Mouse (Mus musculus) forebrain, embryonic 13.5 days (tissue): ENCODE measurements around the gene Cideb. TPM values are rescaled to one million over a fixed set of nuclear protein-coding genes. Genes with fewer than 3 reads are reported as not detected.

ENCODE experiments used
- ATAC-seq: fragments of 200-750 bp; cut with Nextera tagmentation; 2 replicates; pipeline ENCODE4 v1.8.0; 2017
- H3K27ac ChIP-seq: fragments of 300-500 bp; sonication (generic); 2 replicates; pipeline ENCODE4 v1.5.1; 2015; ENCODE audit warnings: inconsistent platforms, mild to moderate bottlenecking, moderate library complexity
- H3K27me3 ChIP-seq: fragments of 300-500 bp; sonication (generic); 2 replicates; pipeline ENCODE4 v1.6.1; 2015; ENCODE audit warnings: mild to moderate bottlenecking, inconsistent platforms
- H3K36me3 ChIP-seq: fragments of 300-500 bp; sonication (generic); 2 replicates; pipeline ENCODE4 v1.6.1; 2015; ENCODE audit warnings: mild to moderate bottlenecking, inconsistent platforms; ENCODE audit not compliant: poor library complexity, severe bottlenecking
- H3K4me1 ChIP-seq: fragments of 300-500 bp; sonication (generic); 2 replicates; pipeline ENCODE4 v1.6.1; 2015; ENCODE audit warnings: inconsistent platforms
- H3K4me2 ChIP-seq: fragments of 300-500 bp; sonication (generic); 2 replicates; pipeline ENCODE4 v1.6.1; 2015; ENCODE audit warnings: inconsistent platforms, mild to moderate bottlenecking, moderate library complexity
- H3K4me3 ChIP-seq: fragments of 300-500 bp; sonication (generic); 2 replicates; pipeline ENCODE4 v1.5.1; 2015; ENCODE audit warnings: mild to moderate bottlenecking, inconsistent platforms
- H3K9ac ChIP-seq: fragments of 300-500 bp; sonication (generic); 2 replicates; pipeline ENCODE4 v1.6.1; 2015; ENCODE audit warnings: mild to moderate bottlenecking, inconsistent platforms
- H3K9me3 ChIP-seq: fragments of 300-500 bp; sonication (generic); replicated peaks from 2 replicates; pipeline ENCODE4 v1.6.1; 2016; ENCODE audit warnings: inconsistent platforms
- WGBS: fragments of 180-500 bp; shearing (Covaris S2); methylation state at CpG from one replicate; pipeline ENCODE4 v1.1.7; 2015; 5-methylcytosine and 5-hydroxymethylcytosine counted together
- polyA plus RNA-seq: library from polyadenylated mRNA; unstranded; fragments of >200 nt; fragmentation: Nextera tagmentation; extraction: Ambion mirVana; gene quantifications from 2 replicates; pipeline ENCODE4 v1.2.1, GENCODE M21; 2015

Cideb gene
- polyA plus RNA-seq, 1 experiment from 2014 or later: 0.23 TPM

- no peak for ATAC-seq
- WGBS: 68% methylated on average over 7 of the region's 7 CpGs
- no peak overlapping the region for H3K4me3 ChIP-seq
- H3K4me1 ChIP-seq: no peaks in the 10 kb centered on the region
- H3K36me3 ChIP-seq: peaks cover 16% of the 10 kb centered on the region
- no peak overlapping the region for H3K27ac ChIP-seq
- H3K4me2 ChIP-seq: no peak overlapping the region
- H3K27me3 ChIP-seq: no peaks in the 10 kb centered on the region
- H3K9me3 ChIP-seq: no peaks in the 10 kb centered on the region
- H3K9ac ChIP-seq: no peak overlapping the region
Observed at GRCm38 (mm10) chr14:55734869-55735268, 23.4 kb downstream of the Cideb start.

- Histone ChIP-seq H3K4me1 (no peaks in the 10 kb centered on the region), H3K27ac (no peak overlapping the region), H3K9me3 (no peaks in the 10 kb centered on the region), H3K27me3 (no peaks in the 10 kb centered on the region), H3K36me3 (peaks cover 6% of the 10 kb centered on the region), H3K9ac (no peak overlapping the region), H3K4me2 (no peak overlapping the region), H3K4me3 (no peak overlapping the region)
- no peak for ATAC-seq
- WGBS: 80% methylated on average over 10 of the region's 10 CpGs
Observed at GRCm38 (mm10) chr14:55733889-55734288, 24.4 kb downstream of the Cideb start.

- WGBS: 80% methylated on average over 7 of the region's 7 CpGs
- H3K9ac ChIP-seq: no peak overlapping the region
- peak; percentile 24; the same call in 1 of the 2 replicates for ATAC-seq
- H3K27ac ChIP-seq: no peak overlapping the region
- H3K4me1 ChIP-seq: no peaks in the 10 kb centered on the region
- H3K4me3 ChIP-seq: no peak overlapping the region
- no peak overlapping the region for H3K4me2 ChIP-seq
- no peaks in the 10 kb centered on the region for H3K27me3 ChIP-seq
- H3K36me3 ChIP-seq: no peaks in the 10 kb centered on the region
- no peaks in the 10 kb centered on the region for H3K9me3 ChIP-seq
Observed at GRCm38 (mm10) chr14:55730531-55731032, 27.7 kb downstream of the Cideb start.

GRCm38 (mm10) chr14:55730116-55730515, 28.1 kb downstream of the Cideb start:
- no peak for ATAC-seq
- WGBS: 72% methylated on average over 7 of the region's 7 CpGs
- Histone ChIP-seq H3K4me1 (no peaks in the 10 kb centered on the region), H3K4me2 (no peak overlapping the region), H3K36me3 (no peaks in the 10 kb centered on the region), H3K27me3 (no peaks in the 10 kb centered on the region), H3K9ac (no peak overlapping the region), H3K9me3 (no peaks in the 10 kb centered on the region), H3K4me3 (no peak overlapping the region), H3K27ac (no peak overlapping the region)

GRCm38 (mm10) chr14:55727889-55728685, 30.2 kb downstream of the Cideb start:
- Histone ChIP-seq H3K27me3 (no peaks in the 10 kb centered on the region), H3K4me1 (no peaks in the 10 kb centered on the region), H3K9me3 (no peaks in the 10 kb centered on the region), H3K36me3 (no peaks in the 10 kb centered on the region), H3K9ac (no peak overlapping the region), H3K4me3 (no peak overlapping the region), H3K4me2 (no peak overlapping the region), H3K27ac (no peak overlapping the region)
- WGBS: 72% methylated on average over 8 of the region's 8 CpGs
- ATAC-seq: no peak

GRCm38 (mm10) chr14:55726261-55726660, 32.0 kb downstream of the Cideb start:
- no peaks in the 10 kb centered on the region for H3K27me3 ChIP-seq
- no peak overlapping the region for H3K4me3 ChIP-seq
- H3K4me1 ChIP-seq: peaks cover 4% of the 10 kb centered on the region; the same call in 1 of the 2 replicates
- no peak overlapping the region for H3K9ac ChIP-seq
- H3K27ac ChIP-seq: no peak overlapping the region
- H3K4me2 ChIP-seq: no peak overlapping the region
- no peaks in the 10 kb centered on the region for H3K9me3 ChIP-seq
- no peak for ATAC-seq
- H3K36me3 ChIP-seq: no peaks in the 10 kb centered on the region

GRCm38 (mm10) chr14:55724411-55724871, 33.8 kb downstream of the Cideb start:
- Histone ChIP-seq H3K36me3 (peaks cover 7% of the 10 kb centered on the region; the same call in 1 of the 2 replicates), H3K9ac (no peak overlapping the region), H3K4me3 (no peak overlapping the region), H3K9me3 (no peaks in the 10 kb centered on the region), H3K27me3 (no peaks in the 10 kb centered on the region), H3K4me2 (no peak overlapping the region), H3K27ac (no peak overlapping the region), H3K4me1 (peaks cover 12% of the 10 kb centered on the region; the same call in 1 of the 2 replicates)
- no peak for ATAC-seq
- WGBS: 66% methylated on average over 8 of the region's 8 CpGs

GRCm38 (mm10) chr14:55723433-55723832, 34.8 kb downstream of the Cideb start:
- no peak overlapping the region for H3K4me2 ChIP-seq
- peaks cover 15% of the 10 kb centered on the region for H3K36me3 ChIP-seq
- H3K4me1 ChIP-seq: peaks cover 12% of the 10 kb centered on the region; the same call in 1 of the 2 replicates
- WGBS: 95% methylated on average over 7 of the region's 7 CpGs
- no peak overlapping the region for H3K9ac ChIP-seq
- H3K27me3 ChIP-seq: no peaks in the 10 kb centered on the region
- H3K4me3 ChIP-seq: no peak overlapping the region
- no peak overlapping the region for H3K27ac ChIP-seq
- no peaks in the 10 kb centered on the region for H3K9me3 ChIP-seq
- no peak for ATAC-seq

GRCm38 (mm10) chr14:55722438-55722945, 35.8 kb downstream of the Cideb start:
- Histone ChIP-seq H3K4me3 (peak overlapping the region; percentile 81), H3K27ac (peak overlapping the region; percentile 82; the same call in 1 of the 2 replicates), H3K4me1 (peaks cover 12% of the 10 kb centered on the region; the same call in 1 of the 2 replicates), H3K4me2 (peak overlapping the region; percentile 72), H3K9me3 (no peaks in the 10 kb centered on the region), H3K9ac (peak overlapping the region; percentile 78), H3K36me3 (peaks cover 22% of the 10 kb centered on the region), H3K27me3 (no peaks in the 10 kb centered on the region)
- no peak for ATAC-seq
- 47% methylated on average over 8 of the region's 8 CpGs for WGBS

- Histone ChIP-seq H3K27me3 (no peaks in the 10 kb centered on the region), H3K9ac (peak within 1 kb of the TSS; percentile 78), H3K27ac (peak within 1 kb of the TSS; percentile 82), H3K4me1 (peaks cover 12% of the 10 kb centered on the region; the same call in 1 of the 2 replicates), H3K4me2 (peak within 1 kb of the TSS; percentile 72), H3K9me3 (no peaks in the 10 kb centered on the region), H3K4me3 (peak within 1 kb of the TSS; percentile 81), H3K36me3 (peaks cover 28% of the 10 kb centered on the region)
- ATAC-seq: peak; percentile 96
- under 1% methylated on average over 50 of the region's 50 CpGs for WGBS
Observed at GRCm38 (mm10) chr14:55721700-55722437, 36.4 kb downstream of the Cideb start, which contains the start of gene Rabggta. Gene Rabggta (minus strand): TSS chr14:55722263.

GRCm38 (mm10) chr14:55721076-55721475, 37.2 kb downstream of the Cideb start:
- peaks cover 30% of the 10 kb centered on the region for H3K36me3 ChIP-seq
- no peak overlapping the region for H3K27ac ChIP-seq
- peak overlapping the region; percentile 81 for H3K4me3 ChIP-seq
- H3K4me2 ChIP-seq: peak overlapping the region; percentile 72
- 0 out of 2 replicates have a peak, but pooled peaks have one; percentile 0 for ATAC-seq
- no peaks in the 10 kb centered on the region for H3K9me3 ChIP-seq
- peak overlapping the region; percentile 78 for H3K9ac ChIP-seq
- WGBS: 78% methylated on average over 6 of the region's 6 CpGs
- H3K4me1 ChIP-seq: peaks cover 12% of the 10 kb centered on the region; the same call in 1 of the 2 replicates
- no peaks in the 10 kb centered on the region for H3K27me3 ChIP-seq
